In the genomic region with DNA sequence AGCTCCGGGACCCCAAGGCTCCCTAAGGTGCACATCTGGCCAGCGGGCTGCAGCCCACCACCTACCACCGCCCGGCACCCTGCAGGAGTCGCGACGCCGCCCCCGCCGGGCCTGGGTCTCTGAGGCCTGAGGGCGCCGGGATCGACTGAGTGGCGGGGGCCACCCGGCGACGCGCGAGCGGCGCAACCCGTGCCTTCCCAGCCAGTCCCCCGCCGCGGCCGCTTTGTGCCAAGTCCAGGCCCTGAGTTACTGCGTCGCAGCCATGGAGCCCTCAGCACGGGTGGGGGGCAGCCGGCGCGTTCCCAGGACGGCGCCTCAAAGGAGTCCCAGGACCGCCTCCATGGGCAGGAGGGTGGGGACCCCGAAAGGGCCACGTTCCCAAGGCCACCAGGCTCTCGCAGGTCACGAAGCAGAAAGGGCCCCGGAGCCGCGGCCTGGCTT, we compare ENCODE assay signal across 8 mouse cellular contexts. TPM values are rescaled to one million over a fixed set of nuclear protein-coding genes. Genes with fewer than 3 reads are reported as not detected.
DNase-seq lines count a peak whose midpoint lies in the region; ATAC-seq and TF ChIP-seq lines count a peak whose summit lies in the region.
"Had no signal": no experiment of that assay in that cellular context is flagged by ENCODE, and none has a peak within 500 bp of the region (broad histone marks: within the 10 kb centered on the region; RNA-seq: fewer than 3 reads in every experiment).

No protein-coding gene starts in this region.

- no peaks in the 10 kb centered on the region for H3K36me3 ChIP-seq in forebrain, postnatal 0 days (ENCODE audit: insufficient read depth)
- no peaks in the 10 kb centered on the region for H3K36me3 ChIP-seq in liver, embryonic 14.5 days (replicated peaks; ENCODE audit: control insufficient read depth, insufficient read depth, low read depth)

- peak overlapping the region; percentile 53 for H3K9ac ChIP-seq in forebrain, postnatal 0 days
- H3K9ac ChIP-seq in liver, embryonic 14.5 days (replicated peaks), result no peak overlapping the region

- no peaks in the 10 kb centered on the region for H3K9me3 ChIP-seq in forebrain, postnatal 0 days (ENCODE audit: low read length)
- H3K9me3 ChIP-seq in liver, embryonic 14.5 days (ENCODE audit: control insufficient read depth, low read length), result no peaks in the 10 kb centered on the region
- H3K9me3 ChIP-seq: megakaryocyte, embryonic 14.5 days had no signal

- peak; percentile 54; the same call in 1 of the 2 replicates for ATAC-seq in forebrain, postnatal 0 days
- ATAC-seq in liver, embryonic 14.5 days (ENCODE audit: insufficient read depth), result no peak
- no peak for ATAC-seq in frontal cortex, adult (ENCODE audit: low TSS enrichment)

- H3K4me3 ChIP-seq in forebrain, postnatal 0 days (ENCODE audit: low read depth, low read length), result peak overlapping the region; percentile 35
- peak overlapping the region in 1 of 2 experiments; percentile 37; a peak in 2 of 4 replicates for H3K4me3 ChIP-seq in liver, embryonic 14.5 days (ENCODE audit: insufficient read depth in 1 of 2, low read depth in 2 of 2, low read length in 2 of 2)
- H3K4me3 ChIP-seq: megakaryocyte, embryonic 14.5 days had no signal

- no peaks in the 10 kb centered on the region for H3K27me3 ChIP-seq in forebrain, postnatal 0 days (ENCODE audit: insufficient read depth, low read length)
- peaks cover 3% of the 10 kb centered on the region; the same call in 1 of the 2 replicates for H3K27me3 ChIP-seq in liver, embryonic 14.5 days (ENCODE audit: control insufficient read depth, insufficient read depth, low read length)

- intact Hi-C loops in left cerebral cortex, postnatal 36 days (cut with DNase I), result no loop called here

- peak overlapping the region; percentile 72 for H3K4me2 ChIP-seq in forebrain, postnatal 0 days (ENCODE audit: low read depth)
- H3K4me2 ChIP-seq in liver, embryonic 14.5 days (ENCODE audit: low read depth), result peak overlapping the region; percentile 59

- DNase-seq in left cerebral cortex, postnatal 36 days (ENCODE audit: low spot score in 2 of 2), result peak; percentile 7 to 23
- no peak for DNase-seq in left cerebral cortex, adult 11 months (ENCODE audit: low spot score)
- DNase-seq in cerebellum, postnatal 10 days, result peak; percentile 69 to 75
- DNase-seq in forebrain, postnatal 0 days, result peak; percentile 43
- no peak for DNase-seq in liver, embryonic 14.5 days (ENCODE audit: low read depth in 3 of 3, low spot score in 3 of 3)
- DNase-seq in spleen, adult 18-20 months, result no peak

- 5% methylated on average over 42 of the region's 42 CpGs for WGBS in forebrain, postnatal 0 days
- WGBS in liver, embryonic 14.5 days (ENCODE audit: insufficient replicate concordance), result 4% methylated on average over 42 of the region's 42 CpGs

- no peak overlapping the region for H3K27ac ChIP-seq in forebrain, postnatal 0 days (ENCODE audit: low read depth, low read length)
- H3K27ac ChIP-seq in liver, embryonic 14.5 days, result no peak overlapping the region

- TF ChIP-seq EP300 in liver, embryonic 14.5 days (IDR thresholded peaks at IDR 0.05; ENCODE audit: low read depth), result no peak

- TF ChIP-seq CTCF in forebrain, postnatal 0 days (IDR thresholded peaks at IDR 0.05; ENCODE audit: low read depth), result no peak
- TF ChIP-seq CTCF in liver, embryonic 14.5 days (IDR thresholded peaks at IDR 0.05; ENCODE audit: low read depth), result no peak

- H3K4me1 ChIP-seq in forebrain, postnatal 0 days (ENCODE audit: insufficient read depth), result peaks cover 2% of the 10 kb centered on the region
- no peaks in the 10 kb centered on the region for H3K4me1 ChIP-seq in liver, embryonic 14.5 days (replicated peaks; ENCODE audit: control insufficient read depth in 2 of 2, insufficient read depth in 2 of 2, low read length in 1 of 2)

RNA-seq across cellular contexts. Expression of a gene that starts 15.7 kb away (rescaled TPM):
- total RNA-seq in left cerebral cortex, postnatal 36 days (2021), result 10 to 100 TPM; 27.1 to 29.8 TPM
- 32.5 and 34.6 TPM in 2 replicates for total RNA-seq in forebrain, postnatal 0 days (2014; rRNA removed)
- 10.7 and 18.4 TPM in 2 replicates for polyA plus RNA-seq in forebrain, postnatal 0 days (2015; fragmentation: Nextera tagmentation; extraction: Ambion mirVana)
- 0.52 and 0.60 TPM in 2 replicates for polyA plus RNA-seq in liver, embryonic 14.5 days (2012; rRNA removed)
- 0.52 TPM in 2 replicates for polyA plus RNA-seq in liver, embryonic 14.5 days (2014; fragmentation: Nextera tagmentation; extraction: Ambion mirVana)

Comparison
In these comparisons a context has a peak if more than half of its experiments do, and no peak if none do; other contexts are left out.
1. DNase-seq: peak in left cerebral cortex, postnatal 36 days (2 of 2), cerebellum, postnatal 10 days (2 of 2) and forebrain, postnatal 0 days (single experiment); none in left cerebral cortex, adult 11 months (single experiment), liver, embryonic 14.5 days (0 of 3) and spleen, adult 18-20 months (0 of 2).